Mouse (Mus musculus) intestine, embryonic 14.5 days (tissue): ENCODE data around the gene AU022252. TPM values are rescaled to one million over a fixed set of nuclear protein-coding genes. Genes with fewer than 3 reads are reported as not detected.
A peak's percentile ranks its signal among the peaks of the same experiment; 100 is the strongest.

ENCODE experiments used
- ATAC-seq: fragments of 200-750 bp; cut with Nextera tagmentation; replicated peaks from 2 replicates; pipeline ENCODE4 v1.8.0; 2017; ENCODE audit warnings: low read depth, moderate number of reproducible peaks, moderate TSS enrichment, moderate library complexity; ENCODE audit not compliant: low FRiP score, low TSS enrichment
- DNase-seq: peaks from one replicate; pipeline ENCODE4 v3.0.0-alpha.2; 2018; ENCODE audit warnings: low spot score
- H3K27ac ChIP-seq: fragments of 300-500 bp; sonication (generic); 2 replicates; pipeline ENCODE4 v1.5.1; 2014; ENCODE audit warnings: low read depth, mild to moderate bottlenecking, control low read depth
- H3K27me3 ChIP-seq: fragments of 300-500 bp; sonication (generic); replicated peaks from 2 replicates; pipeline ENCODE4 v1.6.1; 2014; ENCODE audit warnings: low read length, control low read depth; ENCODE audit not compliant: control insufficient read depth, insufficient read depth
- H3K36me3 ChIP-seq: fragments of 300-500 bp; sonication (generic); 2 replicates; pipeline ENCODE4 v1.6.1; 2014; ENCODE audit warnings: low read length, control low read depth; ENCODE audit not compliant: control insufficient read depth, insufficient read depth
- H3K4me1 ChIP-seq: fragments of 300-500 bp; sonication (generic); replicated peaks from 2 replicates; pipeline ENCODE4 v1.6.1; 2014; ENCODE audit warnings: low read length, control low read depth, mixed read lengths; ENCODE audit not compliant: control insufficient read depth, insufficient read depth
- H3K4me2 ChIP-seq: fragments of 300-500 bp; sonication (generic); 2 replicates; pipeline ENCODE4 v1.6.1; 2014; ENCODE audit warnings: low read length
- H3K4me3 ChIP-seq: fragments of 300-500 bp; sonication (generic); 2 replicates; pipeline ENCODE4 v1.5.1; 2014; ENCODE audit warnings: low read depth, low read length, control low read depth, mixed read lengths
- H3K9ac ChIP-seq: fragments of 300-500 bp; sonication (generic); 2 replicates; pipeline ENCODE4 v1.6.1; 2014; ENCODE audit warnings: mild to moderate bottlenecking, low read length
- H3K9me3 ChIP-seq: fragments of 300-500 bp; sonication (generic); 2 replicates; pipeline ENCODE4 v1.6.1; 2016; ENCODE audit warnings: low read length, control low read depth; ENCODE audit not compliant: control insufficient read depth
- WGBS: fragments of 180-500 bp; shearing (Covaris S2); extraction: QIAGEN DNeasy Blood & Tissue Kit; methylation state at CpG from one replicate; pipeline ENCODE4 v1.1.7; 2014; 5-methylcytosine and 5-hydroxymethylcytosine counted together
- polyA plus RNA-seq: library from polyadenylated mRNA; unstranded; fragments of >200 nt; fragmentation: Nextera tagmentation; extraction: Ambion mirVana; gene quantifications from 2 replicates; pipeline ENCODE4 v1.2.1, GENCODE M21; 2014

Gene AU022252
- polyA plus RNA-seq, 1 experiment from 2014 or later: 27.0 TPM

GRCm38 (mm10) chr4:119157186-119157585 lies 75.3 kb downstream of the AU022252 start:
- Histone ChIP-seq H3K27me3 (no peaks in the 10 kb centered on the region), H3K4me3 (no peak overlapping the region), H3K4me1 (no peaks in the 10 kb centered on the region), H3K27ac (no peak overlapping the region), H3K9ac (no peak overlapping the region), H3K9me3 (no peaks in the 10 kb centered on the region), H3K36me3 (no peaks in the 10 kb centered on the region), H3K4me2 (no peak overlapping the region)
- peak; percentile 79 for DNase-seq
- ATAC-seq: no peak
- WGBS: 39% methylated on average over 2 of the region's 2 CpGs

Other genes starting within 250 kb of the AU022252 start
- gene Slc2a1, start 124.0 kb downstream of the AU022252 start, polyA plus RNA-seq: 131 and 132 TPM in 2 replicates
- gene Zfp691, start 58.5 kb downstream of the AU022252 start, polyA plus RNA-seq: 6.7 and 7.7 TPM in 2 replicates
- gene Ermap, start 42.7 kb downstream of the AU022252 start, polyA plus RNA-seq: 0.34 and 0.42 TPM in 2 replicates
- gene Svbp, start 37.4 kb downstream of the AU022252 start, polyA plus RNA-seq: 143 and 144 TPM in 2 replicates
- gene Tmem269, start 14.5 kb downstream of the AU022252 start, polyA plus RNA-seq: not detected in 2 replicates
- 35.7 and 38.2 TPM in 2 replicates for gene P3h1, start 203 bp upstream of the AU022252 start, polyA plus RNA-seq
- not detected in 2 replicates for gene Cldn19, start 22.7 kb upstream of the AU022252 start, polyA plus RNA-seq
- gene Ybx1, start 61.9 kb upstream of the AU022252 start, polyA plus RNA-seq: 678 and 713 TPM in 2 replicates
- gene Ppih, start 87.8 kb upstream of the AU022252 start, polyA plus RNA-seq: 106 and 110 TPM in 2 replicates
- 4.1 and 5.1 TPM in 2 replicates for gene Ccdc30, start 182.8 kb upstream of the AU022252 start, polyA plus RNA-seq
- gene Ppcs, start 189.7 kb upstream of the AU022252 start, polyA plus RNA-seq: 36.5 and 39.8 TPM in 2 replicates
- gene Zmynd12, start 190.1 kb upstream of the AU022252 start, polyA plus RNA-seq: 0.12 and 0.28 TPM in 2 replicates